Mouse (Mus musculus) heart, embryonic 15.5 days (tissue): ENCODE measurements at regions not wholly inside any gene's neighbourhood (a gene's known extent, or its start where the extent isn't known, plus 50 kb on each side); places are given as distances from the start of the nearest gene placed in this dataset.
A peak's percentile ranks its signal among the peaks of the same experiment; 100 is the strongest.
"Not testable (repeated sequence)": the region's sequence is repeated elsewhere in the genome, so short reads cannot be mapped to it uniquely, and the experiment has no call there.

Experiments
- ATAC-seq: fragments of 200-750 bp; cut with Nextera tagmentation; replicated peaks from 2 replicates; pipeline ENCODE4 v1.8.0; 2017; ENCODE audit warnings: low read depth, moderate TSS enrichment; ENCODE audit not compliant: insufficient number of reproducible peaks, insufficient read depth, low FRiP score
- H3K27ac ChIP-seq: fragments of 300-500 bp; sonication (generic); 2 replicates; pipeline ENCODE4 v1.5.1; 2015; ENCODE audit warnings: mild to moderate bottlenecking, inconsistent platforms
- H3K27me3 ChIP-seq: fragments of 300-500 bp; sonication (generic); 2 replicates; pipeline ENCODE4 v1.6.1; 2015; ENCODE audit warnings: inconsistent platforms
- H3K36me3 ChIP-seq: fragments of 300-500 bp; sonication (generic); 2 replicates; pipeline ENCODE4 v1.6.1; 2015; ENCODE audit warnings: mild to moderate bottlenecking, inconsistent platforms
- H3K4me1 ChIP-seq: fragments of 300-500 bp; sonication (generic); replicated peaks from 2 replicates; pipeline ENCODE4 v1.6.1; 2015; ENCODE audit warnings: inconsistent platforms
- H3K4me2 ChIP-seq: fragments of 300-500 bp; sonication (generic); 2 replicates; pipeline ENCODE4 v1.6.1; 2015; ENCODE audit warnings: inconsistent platforms, mild to moderate bottlenecking, moderate library complexity
- H3K4me3 ChIP-seq: fragments of 300-500 bp; sonication (generic); 2 replicates; pipeline ENCODE4 v1.5.1; 2015; ENCODE audit warnings: mild to moderate bottlenecking, inconsistent platforms
- H3K9ac ChIP-seq: fragments of 300-500 bp; sonication (generic); 2 replicates; pipeline ENCODE4 v1.6.1; 2015; ENCODE audit warnings: mild to moderate bottlenecking, inconsistent platforms
- H3K9me3 ChIP-seq: fragments of 300-500 bp; sonication (generic); replicated peaks from 2 replicates; pipeline ENCODE4 v1.6.1; 2016; ENCODE audit warnings: inconsistent platforms
- whole genome bisulfite sequencing: fragments of 180-500 bp; shearing (Covaris S2); methylation state at CpG from one replicate; pipeline ENCODE4 v1.1.7; 2015; ENCODE audit warnings: mixed read lengths; 5-methylcytosine and 5-hydroxymethylcytosine counted together

GRCm38 (mm10) chr17:17293932-17294534, 80.1 kb upstream of the Riok2 start:
- peak overlapping the region; percentile 80 for H3K27ac ChIP-seq
- peak overlapping the region; percentile 53 for H3K9ac ChIP-seq
- H3K36me3 ChIP-seq, H3K27me3 ChIP-seq, H3K4me1 ChIP-seq, H3K9me3 ChIP-seq: not testable (repeated sequence)
- ATAC-seq: peak; percentile 97
- WGBS: 0% methylated on average over 13 of the region's 13 CpGs
- peak overlapping the region; percentile 55 for H3K4me2 ChIP-seq
- peak overlapping the region; percentile 65 for H3K4me3 ChIP-seq

DNA sequence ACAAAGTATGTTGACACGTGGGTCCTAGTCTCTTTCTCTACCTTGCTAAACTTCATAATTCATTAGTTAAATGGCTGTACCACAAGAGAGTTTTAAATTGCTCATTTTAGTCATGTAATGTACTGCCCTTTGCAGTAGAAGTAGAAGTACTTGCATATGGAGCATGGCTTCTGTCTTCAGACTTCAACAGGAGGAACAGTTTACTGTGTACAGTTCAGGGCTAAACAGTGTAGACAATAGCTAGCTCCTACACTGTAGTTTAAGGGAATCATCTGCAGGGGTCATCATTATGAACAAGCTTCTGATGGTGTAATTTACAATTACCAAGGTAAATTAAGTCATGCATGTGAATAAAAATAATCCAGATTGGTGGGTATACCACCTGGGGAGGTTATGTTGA, 79.1 kb upstream of the Riok2 start:
- 7% methylated on average over 1 of the region's 1 CpGs for WGBS
- Histone ChIP-seq H3K4me2 (peak overlapping the region; percentile 55), H3K4me3 (peak overlapping the region; percentile 65)
- not testable (repeated sequence) for H3K36me3 ChIP-seq, H3K27ac ChIP-seq, H3K9me3 ChIP-seq, H3K9ac ChIP-seq, H3K4me1 ChIP-seq, H3K27me3 ChIP-seq, ATAC-seq

DNA sequence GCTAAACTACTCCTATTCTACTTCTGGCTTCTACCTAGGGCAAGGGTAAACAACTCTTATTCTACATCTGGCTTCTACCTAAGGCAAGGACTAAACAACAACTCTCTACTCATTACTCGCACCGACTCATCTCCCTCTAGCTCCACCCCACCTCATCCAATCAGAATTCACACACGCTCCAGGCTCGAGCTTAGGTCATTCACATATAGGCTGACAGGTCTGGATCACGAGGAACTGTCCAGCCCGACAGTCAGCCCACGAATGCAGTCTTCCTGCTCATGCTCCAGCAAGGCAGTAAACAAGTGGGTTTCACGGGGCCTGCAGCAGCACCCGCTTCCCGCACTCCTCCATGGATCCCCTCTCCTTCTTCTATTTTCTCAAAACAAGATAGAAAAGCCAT, 70.6 kb upstream of the Riok2 start:
- 92% methylated on average over 10 of the region's 10 CpGs for WGBS
- H3K9me3 ChIP-seq, H3K36me3 ChIP-seq, ATAC-seq, H3K4me2 ChIP-seq, H3K27me3 ChIP-seq, H3K27ac ChIP-seq, H3K4me3 ChIP-seq, H3K9ac ChIP-seq, H3K4me1 ChIP-seq: not testable (repeated sequence)
